Mouse (Mus musculus): ENCODE results near the gene B4galt3. TPM values are rescaled to one million over a fixed set of nuclear protein-coding genes. Genes with fewer than 3 reads are reported as not detected.

Gene B4galt3
- polyA plus RNA-seq, 1 experiment from 2014 or later: 72.3 TPM

DNA sequence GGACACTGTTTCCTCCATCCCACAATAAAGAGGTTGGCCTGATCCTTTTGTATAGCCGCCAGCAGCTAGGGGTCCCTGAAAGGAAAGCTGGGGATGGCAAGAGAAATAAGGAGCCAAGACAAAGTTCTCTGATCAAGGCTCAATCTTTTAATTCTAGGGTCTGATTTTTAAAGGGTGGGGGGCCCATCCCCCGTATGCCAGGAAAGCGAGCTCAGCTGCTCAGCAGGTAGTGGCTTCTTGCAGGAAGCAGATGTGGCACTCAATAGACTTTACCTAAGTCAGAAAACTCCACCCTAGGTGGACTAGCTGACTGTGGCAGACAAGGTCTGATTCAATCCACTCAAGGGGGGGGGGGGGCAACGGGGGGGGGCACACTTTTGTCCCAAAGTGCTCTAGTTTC, 43.3 kb upstream of the B4galt3 start:
- Histone ChIP-seq H3K27ac (ENCODE audit: low read depth, low read length) (no peak overlapping the region), H3K36me3 (ENCODE audit: control insufficient read depth, insufficient read depth, low read length) (no peaks in the 10 kb centered on the region), H3K27me3 (ENCODE audit: control insufficient read depth, insufficient read depth, low read length) (no peaks in the 10 kb centered on the region), H3K4me1 (replicated peaks; ENCODE audit: control insufficient read depth, insufficient read depth, low read length) (no peaks in the 10 kb centered on the region; the same call in 1 of the 2 replicates), H3K9me3 (ENCODE audit: control insufficient read depth, low read length) (no peaks in the 10 kb centered on the region), H3K9ac (ENCODE audit: low read length) (no peak overlapping the region), H3K4me3 (ENCODE audit: low read depth, low read length) (no peak overlapping the region), H3K4me2 (ENCODE audit: low read depth, low read length, severe bottlenecking) (no peak overlapping the region)
- ATAC-seq (replicated peaks; ENCODE audit: low FRiP score) (no peak), DNase-seq (ENCODE audit: low spot score) (no peak)
- WGBS: 36% methylated on average over 4 of the region's 4 CpGs

GRCm38 (mm10) chr1:171227879-171228278, 42.2 kb upstream of the B4galt3 start:
- Histone ChIP-seq H3K9me3 (ENCODE audit: control insufficient read depth, low read length) (no peaks in the 10 kb centered on the region), H3K4me1 (replicated peaks; ENCODE audit: control insufficient read depth, insufficient read depth, low read length) (no peaks in the 10 kb centered on the region; the same call in 1 of the 2 replicates), H3K27me3 (ENCODE audit: control insufficient read depth, insufficient read depth, low read length) (no peaks in the 10 kb centered on the region), H3K36me3 (ENCODE audit: control insufficient read depth, insufficient read depth, low read length) (no peaks in the 10 kb centered on the region), H3K9ac (ENCODE audit: low read length) (no peak overlapping the region), H3K4me3 (ENCODE audit: low read depth, low read length) (no peak overlapping the region), H3K4me2 (ENCODE audit: low read depth, low read length, severe bottlenecking) (no peak overlapping the region), H3K27ac (ENCODE audit: low read depth, low read length) (no peak overlapping the region)
- DNase-seq (ENCODE audit: low spot score) (no peak), ATAC-seq (replicated peaks; ENCODE audit: low FRiP score) (no peak)
- 94% methylated on average over 1 of the region's 1 CpGs for WGBS

- Histone ChIP-seq H3K4me2 (ENCODE audit: low read depth, low read length, severe bottlenecking) (no peak overlapping the region), H3K9ac (ENCODE audit: low read length) (no peak overlapping the region), H3K9me3 (ENCODE audit: control insufficient read depth, low read length) (no peaks in the 10 kb centered on the region), H3K27ac (ENCODE audit: low read depth, low read length) (no peak overlapping the region), H3K4me1 (replicated peaks; ENCODE audit: control insufficient read depth, insufficient read depth, low read length) (no peaks in the 10 kb centered on the region; the same call in 1 of the 2 replicates), H3K36me3 (ENCODE audit: control insufficient read depth, insufficient read depth, low read length) (no peaks in the 10 kb centered on the region; the same call in 1 of the 2 replicates), H3K27me3 (ENCODE audit: control insufficient read depth, insufficient read depth, low read length) (no peaks in the 10 kb centered on the region), H3K4me3 (ENCODE audit: low read depth, low read length) (no peak overlapping the region)
- no peak for DNase-seq (ENCODE audit: low spot score)
- 35% methylated on average over 6 of the region's 6 CpGs for WGBS
- ATAC-seq (replicated peaks; ENCODE audit: low FRiP score): no peak
These were observed 40.4 kb upstream of the B4galt3 start for GRCm38 (mm10) chr1:171229750-171230149.

- no peak for DNase-seq (ENCODE audit: low spot score)
These were observed 39.9 kb upstream of the B4galt3 start for GRCm38 (mm10) chr1:171230215-171230614.

GRCm38 (mm10) chr1:171231844-171232243, 38.3 kb upstream of the B4galt3 start:
- Histone ChIP-seq H3K9ac (ENCODE audit: low read length) (no peak overlapping the region), H3K9me3 (ENCODE audit: control insufficient read depth, low read length) (no peaks in the 10 kb centered on the region), H3K4me1 (replicated peaks; ENCODE audit: control insufficient read depth, insufficient read depth, low read length) (no peaks in the 10 kb centered on the region; the same call in 1 of the 2 replicates), H3K27me3 (ENCODE audit: control insufficient read depth, insufficient read depth, low read length) (no peaks in the 10 kb centered on the region), H3K4me3 (ENCODE audit: low read depth, low read length) (no peak overlapping the region), H3K36me3 (ENCODE audit: control insufficient read depth, insufficient read depth, low read length) (peaks cover 8% of the 10 kb centered on the region; the same call in 1 of the 2 replicates), H3K27ac (ENCODE audit: low read depth, low read length) (no peak overlapping the region), H3K4me2 (ENCODE audit: low read depth, low read length, severe bottlenecking) (no peak overlapping the region)
- ATAC-seq (replicated peaks; ENCODE audit: low FRiP score) (no peak), DNase-seq (ENCODE audit: low spot score) (no peak)
- WGBS: 71% methylated on average over 4 of the region's 4 CpGs

More at GRCm38 (mm10) chr1:171230215-171230614, 39.9 kb upstream of the B4galt3 start:
- Histone ChIP-seq H3K4me3 (ENCODE audit: low read depth, low read length) (no peak overlapping the region), H3K9me3 (ENCODE audit: control insufficient read depth, low read length) (no peaks in the 10 kb centered on the region), H3K27me3 (ENCODE audit: control insufficient read depth, insufficient read depth, low read length) (no peaks in the 10 kb centered on the region), H3K27ac (ENCODE audit: low read depth, low read length) (no peak overlapping the region), H3K9ac (ENCODE audit: low read length) (no peak overlapping the region), H3K4me1 (replicated peaks; ENCODE audit: control insufficient read depth, insufficient read depth, low read length) (no peaks in the 10 kb centered on the region; the same call in 1 of the 2 replicates), H3K36me3 (ENCODE audit: control insufficient read depth, insufficient read depth, low read length) (no peaks in the 10 kb centered on the region; the same call in 1 of the 2 replicates), H3K4me2 (ENCODE audit: low read depth, low read length, severe bottlenecking) (no peak overlapping the region)
- ATAC-seq (replicated peaks; ENCODE audit: low FRiP score): no peak
- 16% methylated on average over 3 of the region's 3 CpGs for WGBS

DNA sequence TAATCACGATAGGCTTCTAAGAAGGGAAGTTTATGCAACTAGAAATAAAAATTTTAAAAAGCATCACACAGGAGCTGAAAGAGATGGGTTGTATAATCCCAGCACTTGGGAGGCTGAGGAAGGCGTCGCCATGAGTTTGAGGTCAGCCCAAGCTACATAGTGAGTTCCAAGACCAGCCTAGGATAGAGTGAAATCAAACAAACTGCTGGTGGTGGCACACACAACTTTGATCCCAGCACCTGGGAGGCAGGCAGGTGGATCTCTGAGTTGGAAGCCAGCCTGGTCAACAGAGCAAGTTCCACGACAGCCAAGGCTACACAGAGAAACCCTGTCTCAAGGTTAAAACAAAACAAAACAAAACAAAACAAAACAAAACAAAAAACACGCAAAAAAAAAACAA, 37.8 kb upstream of the B4galt3 start:
- H3K36me3 ChIP-seq (ENCODE audit: control insufficient read depth, insufficient read depth, low read length): peaks cover 11% of the 10 kb centered on the region; the same call in 1 of the 2 replicates
- ATAC-seq (replicated peaks; ENCODE audit: low FRiP score) (no peak), DNase-seq (ENCODE audit: low spot score) (no peak)
- H3K27ac ChIP-seq (ENCODE audit: low read depth, low read length): no peak overlapping the region
- no peaks in the 10 kb centered on the region for H3K27me3 ChIP-seq (ENCODE audit: control insufficient read depth, insufficient read depth, low read length)
- no peak overlapping the region for H3K4me2 ChIP-seq (ENCODE audit: low read depth, low read length, severe bottlenecking)
- H3K9ac ChIP-seq (ENCODE audit: low read length): no peak overlapping the region
- H3K9me3 ChIP-seq (ENCODE audit: control insufficient read depth, low read length): no peaks in the 10 kb centered on the region
- no peaks in the 10 kb centered on the region; the same call in 1 of the 2 replicates for H3K4me1 ChIP-seq (replicated peaks; ENCODE audit: control insufficient read depth, insufficient read depth, low read length)
- WGBS: 88% methylated on average over 5 of the region's 5 CpGs
- H3K4me3 ChIP-seq (ENCODE audit: low read depth, low read length): no peak overlapping the region

GRCm38 (mm10) chr1:171232800-171233730, 37.1 kb upstream of the B4galt3 start:
- DNase-seq (ENCODE audit: low spot score) (no peak), ATAC-seq (replicated peaks; ENCODE audit: low FRiP score) (no peak)
- Histone ChIP-seq H3K27ac (ENCODE audit: low read depth, low read length) (no peak overlapping the region), H3K4me2 (ENCODE audit: low read depth, low read length, severe bottlenecking) (no peak overlapping the region), H3K9ac (ENCODE audit: low read length) (no peak overlapping the region), H3K4me1 (replicated peaks; ENCODE audit: control insufficient read depth, insufficient read depth, low read length) (no peaks in the 10 kb centered on the region; the same call in 1 of the 2 replicates), H3K27me3 (ENCODE audit: control insufficient read depth, insufficient read depth, low read length) (no peaks in the 10 kb centered on the region), H3K4me3 (ENCODE audit: low read depth, low read length) (no peak overlapping the region), H3K9me3 (ENCODE audit: control insufficient read depth, low read length) (no peaks in the 10 kb centered on the region), H3K36me3 (ENCODE audit: control insufficient read depth, insufficient read depth, low read length) (peaks cover 16% of the 10 kb centered on the region; the same call in 1 of the 2 replicates)
- WGBS: 85% methylated on average over 12 of the region's 12 CpGs

GRCm38 (mm10) chr1:171234126-171234525, 36.0 kb upstream of the B4galt3 start, which contains the start of gene Fcer1g:
Fcer1g (minus strand) TSS chr1:171234365.
- Histone ChIP-seq H3K4me1 (replicated peaks; ENCODE audit: control insufficient read depth, insufficient read depth, low read length) (no peaks in the 10 kb centered on the region; the same call in 1 of the 2 replicates), H3K27ac (ENCODE audit: low read depth, low read length) (no peak within 1 kb of the TSS), H3K9me3 (ENCODE audit: control insufficient read depth, low read length) (no peaks in the 10 kb centered on the region), H3K27me3 (ENCODE audit: control insufficient read depth, insufficient read depth, low read length) (no peaks in the 10 kb centered on the region), H3K4me2 (ENCODE audit: low read depth, low read length, severe bottlenecking) (no peak within 1 kb of the TSS), H3K9ac (ENCODE audit: low read length) (no peak within 1 kb of the TSS), H3K36me3 (ENCODE audit: control insufficient read depth, insufficient read depth, low read length) (peaks cover 16% of the 10 kb centered on the region; the same call in 1 of the 2 replicates), H3K4me3 (ENCODE audit: low read depth, low read length) (no peak within 1 kb of the TSS)
- WGBS: 93% methylated on average over 14 of the region's 14 CpGs
- ATAC-seq (replicated peaks; ENCODE audit: low FRiP score) (no peak), DNase-seq (ENCODE audit: low spot score) (no peak)
